Mouse (Mus musculus) adrenal gland, postnatal 10 days (tissue): ENCODE results near the gene Cdc42. TPM values are rescaled to one million over a fixed set of nuclear protein-coding genes. Genes with fewer than 3 reads are reported as not detected.

Experiments used
- DNase-seq: peaks from one replicate; pipeline ENCODE4 v3.0.0; 2021; ENCODE audit warnings: mixed read lengths
- long read RNA-seq, 2 experiments: library from polyadenylated mRNA; stranded (forward); transcript quantifications; one replicate each; pipeline ENCODE4 v2.0.0; 2021
- total RNA-seq, 2 experiments: library from RNA; stranded (reverse); gene quantifications; 2 replicates each; pipeline ENCODE4 v1.2.3; 2021

Gene Cdc42
- 100 to 1,000 TPM; 348 to 351 TPM for total RNA-seq
- long read RNA-seq, experiment 1, transcript Cdc42-202 (6 exons, 2,108 nt), result major isoform, 284 of 419 reads
- long read RNA-seq, experiment 1, partial matches to known transcripts, result 66 of 419 reads
- long read RNA-seq, experiment 1, other reads (novel, unspliced or antisense), result 65 of 419 reads
- long read RNA-seq, experiment 2, transcript Cdc42-201 (6 exons, 1,448 nt), result minor isoform, 15 of 311 reads
- long read RNA-seq, experiment 2, transcript Cdc42-202 (6 exons, 2,108 nt), result major isoform, 208 of 311 reads
- long read RNA-seq, experiment 2, partial matches to known transcripts, result 47 of 311 reads
- long read RNA-seq, experiment 2, other reads (novel, unspliced or antisense), result 41 of 311 reads

DNA sequence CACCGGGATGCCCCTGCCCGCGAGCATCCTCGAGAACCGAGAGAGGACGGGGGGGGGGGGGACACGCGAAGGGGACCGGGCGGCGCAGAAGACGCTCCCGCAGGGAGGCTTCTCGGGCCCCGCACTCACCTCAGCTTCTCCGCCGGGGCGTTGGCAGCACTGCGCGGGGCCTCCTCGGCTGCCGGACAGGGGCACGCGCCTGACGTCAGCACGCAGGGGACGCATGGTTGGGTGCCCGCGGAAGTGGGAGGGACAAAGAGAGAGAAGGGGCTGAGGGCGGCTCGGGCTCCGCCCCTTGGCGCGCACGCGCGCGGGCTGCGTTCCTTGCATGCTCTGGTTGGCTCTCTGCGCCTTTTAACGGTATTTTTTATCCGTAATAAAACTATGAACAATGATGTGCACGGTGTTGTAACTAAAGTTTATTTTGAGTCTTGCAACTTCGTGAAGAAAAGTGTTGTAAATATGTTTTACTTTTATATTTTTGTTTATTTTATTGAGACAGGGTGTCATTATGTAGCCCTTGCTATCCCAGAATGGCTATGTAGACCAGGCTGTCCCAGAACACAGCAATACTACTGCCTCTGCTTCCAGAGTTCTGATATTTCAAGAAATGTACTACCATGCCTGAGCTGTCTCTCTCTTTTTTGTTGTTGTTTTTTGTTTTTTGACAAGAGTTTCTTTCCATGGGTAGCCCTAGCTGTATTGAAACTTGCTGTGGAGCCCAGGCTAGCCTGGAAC lies at the start of gene Cdc42:
Gene Cdc42 (minus strand): TSS at position 204 of the 738 bp plus-strand sequence.
- DNase-seq, result peak; percentile 99

- no peak for DNase-seq
Measured at GRCm38 (mm10) chr4:137405571-137405970, 48.1 kb upstream of the Cdc42 start.

GRCm38 (mm10) chr4:137396641-137397525 lies 39.4 kb upstream of the Cdc42 start:
- DNase-seq, result peak; percentile 77

GRCm38 (mm10) chr4:137393378-137394135 lies 36.0 kb upstream of the Cdc42 start:
- peak; percentile 70 for DNase-seq

DNA sequence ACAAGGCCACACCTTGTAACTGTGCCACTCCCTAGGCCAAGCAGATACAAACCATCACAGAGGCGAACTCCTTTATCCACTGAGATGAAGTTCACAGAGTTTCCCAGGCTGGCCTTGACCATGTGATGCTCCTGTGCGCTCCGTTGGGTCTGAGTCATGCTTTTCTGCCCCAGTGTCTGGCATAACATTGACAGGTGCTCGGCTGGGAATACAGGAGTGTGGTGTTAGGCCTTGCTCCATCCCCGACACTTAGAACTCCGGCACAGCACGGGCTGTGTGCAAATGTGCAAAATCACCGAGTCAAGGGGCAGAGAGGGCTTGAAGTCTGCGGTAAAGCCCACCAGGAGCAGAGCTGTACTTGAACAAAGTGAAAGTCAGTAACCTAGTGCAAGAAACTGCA lies 35.4 kb upstream of the Cdc42 start:
- DNase-seq, result peak; percentile 44

GRCm38 (mm10) chr4:137391287-137391686 lies 33.8 kb upstream of the Cdc42 start:
- no peak for DNase-seq

DNA sequence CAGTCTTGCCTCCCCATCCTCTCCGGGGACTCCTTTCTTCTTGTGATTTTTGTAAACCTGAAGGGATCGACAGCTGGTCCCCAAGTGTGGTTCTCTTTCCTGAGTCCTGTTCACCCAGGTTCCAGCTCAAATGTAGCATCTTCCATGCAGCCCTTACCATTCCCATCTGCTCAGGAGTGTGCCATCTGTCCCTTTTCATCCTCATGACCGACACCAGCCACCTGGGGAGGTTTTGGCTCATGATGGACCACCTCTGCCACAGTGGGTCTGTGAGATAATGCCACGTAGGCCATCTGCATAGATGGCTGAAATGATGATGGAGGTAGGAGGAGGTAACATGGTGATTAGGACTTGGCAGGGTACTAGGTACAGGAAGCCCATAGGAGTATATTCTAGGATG lies 32.7 kb upstream of the Cdc42 start:
- DNase-seq, result no peak

GRCm38 (mm10) chr4:137388983-137389382 lies 31.5 kb upstream of the Cdc42 start:
- DNase-seq, result peak; percentile 66

GRCm38 (mm10) chr4:137388059-137388794 lies 30.7 kb upstream of the Cdc42 start:
- DNase-seq, result peak; percentile 87

GRCm38 (mm10) chr4:137387482-137388058 lies 30.1 kb upstream of the Cdc42 start:
- no peak for DNase-seq

DNA sequence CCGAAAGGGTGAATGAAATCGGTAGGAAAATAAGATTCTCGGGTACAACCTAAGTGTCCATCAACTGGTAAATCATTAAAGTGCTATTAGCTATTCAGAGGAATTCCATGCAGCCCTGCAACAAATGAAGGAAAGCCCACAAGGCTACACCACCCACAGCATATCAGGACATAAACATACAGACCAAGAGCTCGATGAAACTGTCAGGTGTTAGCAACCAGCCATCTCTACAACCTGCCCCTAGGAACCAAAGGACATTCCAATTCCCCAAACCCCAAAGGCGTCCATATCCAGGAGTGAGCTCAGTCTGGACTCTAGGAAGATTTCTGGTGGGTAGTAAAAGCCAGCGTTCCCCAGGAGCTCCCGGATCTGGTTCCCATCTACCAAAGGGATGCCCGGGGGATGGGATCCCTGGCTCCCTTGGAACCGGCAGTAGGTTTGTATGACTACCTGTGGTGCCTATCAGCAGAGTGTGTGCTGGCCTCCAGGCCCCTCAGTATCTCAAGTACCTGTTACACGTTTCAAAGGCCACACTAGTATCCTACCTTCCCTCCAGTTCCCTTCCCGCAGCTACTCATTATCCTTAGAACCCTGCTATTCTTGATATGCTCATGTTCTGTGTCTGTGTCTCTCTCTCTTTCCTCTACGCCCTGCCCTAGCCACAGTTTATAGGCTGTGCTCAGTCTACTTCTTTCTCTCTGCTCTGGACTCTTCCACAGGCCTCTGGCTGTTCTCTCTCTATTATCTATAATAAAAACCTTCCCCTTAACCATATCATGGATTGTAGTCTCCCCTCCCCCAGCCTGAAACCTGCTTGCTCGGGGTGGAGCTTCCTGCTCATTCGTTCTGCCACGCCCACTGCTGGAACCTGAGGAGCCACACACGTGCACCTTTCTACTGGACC lies 23.4 kb upstream of the Cdc42 start:
- no peak for DNase-seq

DNA sequence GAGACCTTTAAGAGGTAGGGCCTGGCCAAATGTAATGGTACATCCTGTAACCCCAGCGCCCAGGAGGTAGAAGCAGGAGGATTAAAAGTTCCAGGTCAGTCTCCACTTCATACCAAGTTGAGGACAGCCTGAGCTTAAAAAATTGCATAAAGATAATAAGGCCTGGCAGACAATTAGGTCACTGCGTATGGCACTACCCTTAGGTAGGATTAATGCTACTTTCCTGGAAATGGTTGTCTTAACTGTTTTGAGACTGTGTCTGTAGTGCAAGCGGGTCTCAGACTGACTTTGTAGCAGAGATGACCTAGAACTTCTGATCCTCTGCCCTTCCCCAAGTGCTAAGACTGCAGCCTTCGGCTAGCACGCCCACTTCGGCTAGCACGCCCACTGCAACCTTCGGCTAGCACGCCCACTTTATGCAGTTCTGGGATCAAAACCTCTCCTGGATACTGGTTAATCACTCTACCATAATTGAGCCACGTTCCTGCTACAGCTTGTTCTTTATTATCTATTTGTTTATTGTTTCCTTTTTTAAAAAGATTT lies 22.3 kb upstream of the Cdc42 start:
- DNase-seq, result no peak

- DNase-seq, result no peak
Measured at GRCm38 (mm10) chr4:137379085-137379484, 21.6 kb upstream of the Cdc42 start.

- DNase-seq, result no peak
Measured at GRCm38 (mm10) chr4:137377526-137378304, 20.2 kb upstream of the Cdc42 start.

- DNase-seq, result no peak
Measured at GRCm38 (mm10) chr4:137376778-137377177, 19.3 kb upstream of the Cdc42 start.

DNA sequence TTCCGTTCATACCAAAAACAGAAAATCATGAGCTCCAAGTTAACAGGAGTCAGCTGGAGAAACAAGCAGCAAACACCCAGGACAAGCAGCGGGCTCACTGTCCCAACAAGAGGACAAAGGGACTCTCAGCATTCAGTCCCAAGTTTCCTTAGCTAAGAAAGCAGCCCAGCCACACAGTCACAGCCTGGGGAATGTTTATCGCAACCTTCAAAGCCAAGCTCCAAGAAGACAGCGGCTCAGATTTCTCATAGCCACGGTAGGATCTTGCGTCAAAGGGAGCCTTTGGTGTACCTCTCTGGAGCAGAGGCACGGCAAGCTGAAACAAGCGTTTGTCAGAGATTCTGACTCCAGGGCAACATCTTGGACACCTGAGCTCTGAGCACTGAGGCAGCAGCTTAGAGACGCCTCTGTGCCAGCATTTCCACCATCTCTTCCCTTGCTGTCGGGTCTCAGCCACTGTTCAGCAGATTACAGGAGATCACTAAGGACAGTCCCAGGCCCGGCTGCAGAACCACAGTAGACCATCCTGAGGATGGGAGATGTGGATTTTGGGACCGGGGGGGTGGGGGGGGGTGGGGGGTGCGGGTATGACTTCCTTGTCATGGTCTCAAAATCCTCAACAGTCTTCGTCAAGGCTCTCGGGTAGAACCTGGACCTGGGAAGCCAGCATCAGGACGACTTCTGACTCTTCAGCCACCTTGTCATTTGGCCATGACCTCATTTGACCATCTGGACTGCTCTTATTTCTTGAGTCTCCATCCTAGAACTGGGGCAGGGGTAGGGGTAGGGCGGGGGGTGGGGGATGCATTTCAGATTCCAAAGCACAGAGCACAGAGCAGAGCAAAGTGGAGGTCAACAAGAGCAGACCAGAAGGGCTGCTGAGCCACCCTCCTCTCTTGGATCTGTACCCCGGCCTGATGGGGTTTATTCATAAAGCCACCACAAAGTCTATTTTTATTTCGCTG lies 18.1 kb upstream of the Cdc42 start:
- DNase-seq, result peak; percentile 57

GRCm38 (mm10) chr4:137373711-137374110 lies 16.2 kb upstream of the Cdc42 start:
- no peak for DNase-seq
